Mouse (Mus musculus) embryo, embryonic 11 days (tissue): ENCODE results near the gene Mark1.
A peak's percentile ranks its signal among the peaks of the same experiment; 100 is the strongest.

ENCODE experiments used
- DNase-seq: peaks from one replicate; pipeline ENCODE4 v3.0.0-alpha.2; 2015

The Mark1 gene

GRCm38 (mm10) chr1:184999071-184999750, at the start of gene Mark1:
TSS of gene Mark1 (minus strand) at chr1:184999570.
- peak; percentile 61 for DNase-seq

- no peak for DNase-seq
These were observed 48.3 kb upstream of the Mark1 start for GRCm38 (mm10) chr1:185047516-185048247.

- no peak for DNase-seq
These were observed 47.1 kb upstream of the Mark1 start for GRCm38 (mm10) chr1:185046513-185046912.

GRCm38 (mm10) chr1:185038183-185038686, 38.9 kb upstream of the Mark1 start:
- no peak for DNase-seq

- no peak for DNase-seq
These were observed 31.2 kb upstream of the Mark1 start for GRCm38 (mm10) chr1:185030565-185030964.

- DNase-seq: no peak
These were observed 21.2 kb upstream of the Mark1 start for GRCm38 (mm10) chr1:185020429-185021168.

GRCm38 (mm10) chr1:185012566-185012965, 13.2 kb upstream of the Mark1 start:
- no peak for DNase-seq

GRCm38 (mm10) chr1:185007066-185007465, 7.7 kb upstream of the Mark1 start:
- no peak for DNase-seq

- DNase-seq: peak; percentile 79
These were observed 620 bp upstream of the Mark1 start for GRCm38 (mm10) chr1:184999780-185000599.

GRCm38 (mm10) chr1:184998631-184999030, 739 bp downstream of the Mark1 start:
- no peak for DNase-seq

GRCm38 (mm10) chr1:184998161-184998560, 1.2 kb downstream of the Mark1 start:
- no peak for DNase-seq

- no peak for DNase-seq
These were observed 1.9 kb downstream of the Mark1 start for GRCm38 (mm10) chr1:184997466-184997865.

GRCm38 (mm10) chr1:184995335-184995734, 4.0 kb downstream of the Mark1 start:
- DNase-seq: no peak

- DNase-seq: no peak
These were observed 8.2 kb downstream of the Mark1 start for GRCm38 (mm10) chr1:184991191-184991590.

GRCm38 (mm10) chr1:184986748-184987147, 12.6 kb downstream of the Mark1 start:
- peak; percentile 6 for DNase-seq

GRCm38 (mm10) chr1:184984723-184985122, 14.6 kb downstream of the Mark1 start:
- no peak for DNase-seq

GRCm38 (mm10) chr1:184983751-184984150, 15.6 kb downstream of the Mark1 start:
- DNase-seq: no peak

- DNase-seq: no peak
These were observed 27.1 kb downstream of the Mark1 start for GRCm38 (mm10) chr1:184972214-184972776.

GRCm38 (mm10) chr1:184969374-184969773, 30.0 kb downstream of the Mark1 start:
- no peak for DNase-seq

GRCm38 (mm10) chr1:184965682-184966360, 33.5 kb downstream of the Mark1 start:
- DNase-seq: peak; percentile 48

- DNase-seq: no peak
These were observed 36.2 kb downstream of the Mark1 start for GRCm38 (mm10) chr1:184963121-184963693.
